Mouse (Mus musculus): Measurements from ENCODE around the gene Timm9. TPM values are rescaled to one million over a fixed set of nuclear protein-coding genes. Genes with fewer than 3 reads are reported as not detected.

Timm9 gene
- total RNA-seq (2012; rRNA removed) (131 and 147 TPM in 2 replicates), polyA plus RNA-seq (2012; ENCODE audit: insufficient read depth in 1 of 2, insufficient read length in 2 of 2, low read depth in 1 of 2, low replicate concordance in 2 of 2, missing spikeins in 1 of 2) (10 to 100 TPM in 1 of 2 experiments, not detected in 1; 68.4 TPM)

DNA sequence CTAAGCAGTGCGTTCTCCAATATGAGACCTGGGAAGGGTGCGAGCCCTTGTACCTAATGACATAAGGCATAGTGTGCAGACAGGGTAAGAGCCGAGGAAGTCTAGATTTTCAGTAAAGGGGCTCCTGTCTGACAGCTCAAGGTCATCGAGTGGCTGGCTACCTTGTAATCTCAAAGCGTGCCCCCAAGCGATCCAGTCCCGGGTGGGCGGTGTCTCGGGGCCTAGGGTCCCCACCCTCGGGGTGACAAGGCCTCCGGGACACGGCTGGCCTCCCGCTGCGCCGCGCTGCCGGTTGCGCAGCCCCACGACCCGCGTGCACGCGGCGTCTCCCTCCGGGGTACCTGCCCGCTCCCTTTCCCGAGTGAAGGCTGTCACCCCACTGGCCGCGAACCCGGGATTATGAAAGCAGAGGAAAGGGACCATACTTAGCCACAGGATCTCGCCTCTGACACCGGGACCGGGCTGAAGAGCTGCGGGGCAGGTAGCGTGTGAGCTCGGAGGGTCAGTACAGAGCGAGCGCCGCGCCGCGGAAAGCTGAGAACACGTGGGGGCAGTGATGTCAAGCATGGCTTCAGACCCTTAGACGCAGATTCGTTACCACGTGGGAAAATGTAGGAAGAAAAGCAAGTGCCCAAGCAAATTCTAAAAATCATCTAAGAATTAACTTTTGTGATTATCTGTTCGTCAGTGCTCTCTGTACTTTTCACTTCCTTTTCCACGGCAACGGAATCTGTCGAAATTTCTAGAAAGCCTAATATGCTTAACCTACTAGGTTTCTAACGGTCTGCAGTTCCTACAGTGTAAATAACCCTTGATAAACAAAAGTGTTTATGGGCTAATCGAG lies at the start of gene Timm9, which contains the start of gene 2700049A03Rik:
TSS of gene Timm9 (minus strand) at position 555 of the 844 bp plus-strand sequence.
TSS of gene 2700049A03Rik (plus strand) at position 719 of the 844 bp plus-strand sequence.
- TF ChIP-seq TBP (IDR thresholded peaks at IDR 0.05; ENCODE audit: low read depth, low read length) = peak; percentile 87
- TF ChIP-seq MYB (IDR thresholded peaks at IDR 0.05; ENCODE audit: low read depth, low read length) = peak; percentile 93; the same call in 1 of the 2 replicates
- no peak; a peak in 1 of 4 replicates for TF ChIP-seq EP300 (IDR thresholded peaks at IDR 0.05; ENCODE audit: low read depth in 1 of 2, low read length in 2 of 2)
- TF ChIP-seq POLR2A (IDR thresholded peaks at IDR 0.05; ENCODE audit: control insufficient read depth in 1 of 2, insufficient read depth in 1 of 2, low read depth in 1 of 2, low read length in 2 of 2, poor library complexity in 1 of 2) = peak; percentile 67 to 74; a peak in 2 of 4 replicates
- TF ChIP-seq NELFE (IDR thresholded peaks at IDR 0.05; ENCODE audit: low read depth, low read length) = peak; percentile 89
- TF ChIP-seq CHD2 (IDR thresholded peaks at IDR 0.05; ENCODE audit: low read length) = no peak
- TF ChIP-seq BHLHE40 (IDR thresholded peaks at IDR 0.05; ENCODE audit: borderline replicate concordance, low read depth, low read length) = peak; percentile 91
- peak; percentile 98 for TF ChIP-seq ZC3H11A (IDR thresholded peaks at IDR 0.05; ENCODE audit: low read depth, low read length)
- TF ChIP-seq MAFK (IDR thresholded peaks at IDR 0.05; ENCODE audit: borderline replicate concordance, low read depth, low read length) = no peak
- TF ChIP-seq USF1 (IDR thresholded peaks at IDR 0.05; ENCODE audit: low read depth, low read length) = peak; percentile 94
- peak; percentile 50; the same call in 1 of the 2 replicates for TF ChIP-seq UBTF (IDR thresholded peaks at IDR 0.05; ENCODE audit: borderline replicate concordance, insufficient read depth, low read depth, low read length)
- peak; percentile 83 for TF ChIP-seq POLR2AphosphoS2 (IDR thresholded peaks at IDR 0.05; ENCODE audit: low read length)
- no peak for TF ChIP-seq ZKSCAN1 (IDR thresholded peaks at IDR 0.05; ENCODE audit: low read depth, low read length)
- TF ChIP-seq RCOR1 (IDR thresholded peaks at IDR 0.05; ENCODE audit: low read depth, low read length) = no peak
- no peak; the same call in 1 of the 2 replicates for TF ChIP-seq MAZ (IDR thresholded peaks at IDR 0.05; ENCODE audit: low read depth, low read length)
- TF ChIP-seq MYC (IDR thresholded peaks at IDR 0.05; ENCODE audit: low read depth, low read length) = peak; percentile 100
- peak in 1 of 2 experiments; percentile 54; a peak in 1 of 4 replicates for TF ChIP-seq USF2 (IDR thresholded peaks at IDR 0.05; ENCODE audit: borderline replicate concordance in 1 of 2, insufficient read depth in 1 of 2, low read depth in 1 of 2, low read length in 2 of 2)
- no peak for TF ChIP-seq POLR2AphosphoS5 (IDR thresholded peaks at IDR 0.05; ENCODE audit: borderline replicate concordance, low read depth, low read length)
- TF ChIP-seq MXI1 (IDR thresholded peaks at IDR 0.05; ENCODE audit: low read depth, low read length) = peak; percentile 100
- TF ChIP-seq SIN3A (IDR thresholded peaks at IDR 0.05; ENCODE audit: low read length) = peak; percentile 92
- TF ChIP-seq MAX (IDR thresholded peaks at IDR 0.05; ENCODE audit: low read length) = peak; percentile 100
- no peak for TF ChIP-seq CHD1 (IDR thresholded peaks at IDR 0.05; ENCODE audit: low read depth, low read length)
- TF ChIP-seq TCF12 (IDR thresholded peaks at IDR 0.05; ENCODE audit: low read depth, low read length) = peak; percentile 21
- peak; percentile 62; the same call in 1 of the 2 replicates for TF ChIP-seq ZMIZ1 (IDR thresholded peaks at IDR 0.05; ENCODE audit: low read depth, low read length)
- TF ChIP-seq CTCF (IDR thresholded peaks at IDR 0.05 in 2 of 3, conservative IDR thresholded peaks at IDR 0.05 in 1 of 3; ENCODE audit: control insufficient read depth in 1 of 3, insufficient read depth in 1 of 3, low read depth in 2 of 3, low read length in 3 of 3, poor library complexity in 1 of 3, severe bottlenecking in 1 of 3) = no peak
- TF ChIP-seq HCFC1 (IDR thresholded peaks at IDR 0.05; ENCODE audit: low read depth, low read length) = no peak
- no peak; the same call in 1 of the 2 replicates for TF ChIP-seq KAT2A (conservative IDR thresholded peaks at IDR 0.05; ENCODE audit: low read depth, low read length)
- TF ChIP-seq JUND (IDR thresholded peaks at IDR 0.05; ENCODE audit: low read depth, low read length) = no peak
- Histone ChIP-seq H3K27ac (ENCODE audit: control insufficient read depth, low read depth, low read length) (peak within 1 kb of the TSS; percentile 99), H3K9me3 (replicated peaks; ENCODE audit: insufficient read depth, low read length) (no peaks in the 10 kb centered on the region), H3K36me3 (ENCODE audit: control insufficient read depth in 1 of 2, insufficient read depth in 2 of 2, low read length in 2 of 2) (peaks cover 5 to 21% of the 10 kb centered on the region in 2 experiments), H3K9ac (ENCODE audit: control insufficient read depth, low read depth, low read length, poor library complexity, severe bottlenecking) (peak within 1 kb of the TSS; percentile 96), H3K4me1 (ENCODE audit: control insufficient read depth in 1 of 2, insufficient read depth in 2 of 2, low read length in 2 of 2) (peaks cover 0 to 7% of the 10 kb centered on the region in 2 experiments; a peak in 2 of 4 replicates), H3K27me3 (ENCODE audit: control insufficient read depth in 1 of 2, insufficient read depth in 2 of 2, low read length in 2 of 2) (no peaks in the 10 kb centered on the region), H3K4me3 (ENCODE audit: control insufficient read depth in 1 of 2, insufficient read depth in 1 of 2, low read depth in 2 of 2, low read length in 2 of 2) (peak within 1 kb of the TSS; percentile 70 to 81), H3K79me2 (ENCODE audit: control insufficient read depth, insufficient read depth, low read length, poor library complexity) (peaks cover 35% of the 10 kb centered on the region)
- DNase-seq (ENCODE audit: low read depth, low spot score) = peak; percentile 92
